Mouse (Mus musculus) midbrain, embryonic 16.5 days (tissue): Measurements from ENCODE around the gene Cpt1c. TPM values are rescaled to one million over a fixed set of nuclear protein-coding genes. Genes with fewer than 3 reads are reported as not detected.

ENCODE experiments used
- ATAC-seq: fragments of 200-750 bp; cut with Nextera tagmentation; 2 replicates; pipeline ENCODE4 v1.8.0; 2017; ENCODE audit warnings: moderate TSS enrichment
- H3K27ac ChIP-seq: fragments of 300-500 bp; sonication (generic); 2 replicates; pipeline ENCODE4 v1.5.1; 2014; ENCODE audit warnings: mild to moderate bottlenecking, low read length, mixed read lengths
- H3K27me3 ChIP-seq: fragments of 300-500 bp; sonication (generic); 2 replicates; pipeline ENCODE4 v1.6.1; 2014; ENCODE audit warnings: low read depth, low read length, mixed read lengths; ENCODE audit not compliant: control insufficient read depth, insufficient read depth
- H3K36me3 ChIP-seq: fragments of 300-500 bp; sonication (generic); 2 replicates; pipeline ENCODE4 v1.6.1; 2014; ENCODE audit warnings: mild to moderate bottlenecking, low read length, moderate library complexity, mixed read lengths; ENCODE audit not compliant: control insufficient read depth, insufficient read depth
- H3K4me1 ChIP-seq: fragments of 300-500 bp; sonication (generic); 2 replicates; pipeline ENCODE4 v1.6.1; 2014; ENCODE audit warnings: mild to moderate bottlenecking, low read length, mixed read lengths; ENCODE audit not compliant: control insufficient read depth, insufficient read depth
- H3K4me2 ChIP-seq: fragments of 300-500 bp; sonication (generic); 2 replicates; pipeline ENCODE4 v1.6.1; 2014; ENCODE audit warnings: mild to moderate bottlenecking, low read length, mixed read lengths
- H3K4me3 ChIP-seq: fragments of 300-500 bp; sonication (generic); 2 replicates; pipeline ENCODE4 v1.5.1; 2014; ENCODE audit warnings: low read depth, mild to moderate bottlenecking, low read length, moderate library complexity, mixed read lengths
- H3K9ac ChIP-seq: fragments of 300-500 bp; sonication (generic); 2 replicates; pipeline ENCODE4 v1.6.1; 2014; ENCODE audit warnings: low read depth, low read length, mixed read lengths
- H3K9me3 ChIP-seq: fragments of 300-500 bp; sonication (generic); replicated peaks from 2 replicates; pipeline ENCODE4 v1.6.1; 2014; ENCODE audit warnings: mild to moderate bottlenecking, low read length, mixed read lengths; ENCODE audit not compliant: control insufficient read depth, poor library complexity, severe bottlenecking
- WGBS: fragments of 180-500 bp; shearing (Covaris S2); extraction: QIAGEN DNeasy Blood & Tissue Kit; methylation state at CpG from one replicate; pipeline ENCODE4 v1.1.7; 2014; 5-methylcytosine and 5-hydroxymethylcytosine counted together
- polyA plus RNA-seq: library from polyadenylated mRNA; unstranded; fragments of >200 nt; fragmentation: Nextera tagmentation; extraction: Ambion mirVana; gene quantifications from 2 replicates; pipeline ENCODE4 v1.2.1, GENCODE M21; 2015

Cpt1c gene
- polyA plus RNA-seq, 1 experiment from 2014 or later = 63.1 TPM

DNA sequence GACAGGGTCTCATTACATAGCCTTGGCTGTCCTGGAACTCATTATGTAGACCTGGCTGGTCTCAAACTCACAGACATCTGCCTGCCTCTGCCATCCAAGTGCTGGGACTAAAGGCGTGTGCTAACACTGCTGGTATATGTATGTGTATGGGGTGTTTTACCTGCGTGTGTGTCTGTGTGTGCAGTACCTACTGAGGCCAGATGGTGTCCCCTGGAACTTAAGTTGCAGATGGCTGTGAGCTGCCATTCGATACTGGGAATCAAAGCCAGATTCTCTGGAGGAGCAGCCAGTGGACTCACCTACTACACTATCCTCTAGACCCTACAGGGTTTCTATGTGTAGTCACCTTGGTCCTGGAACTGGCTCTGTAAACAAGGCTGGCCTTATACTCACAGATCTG is 49.2 kb downstream of the Cpt1c start:
- Histone ChIP-seq H3K4me1 (peaks cover 16% of the 10 kb centered on the region), H3K27me3 (no peaks in the 10 kb centered on the region), H3K9ac (no peak overlapping the region), H3K4me2 (no peak overlapping the region), H3K27ac (no peak overlapping the region), H3K36me3 (peaks cover 8% of the 10 kb centered on the region), H3K4me3 (no peak overlapping the region), H3K9me3 (no peaks in the 10 kb centered on the region)
- ATAC-seq = no peak
- WGBS = 57% methylated on average over 3 of the region's 3 CpGs

DNA sequence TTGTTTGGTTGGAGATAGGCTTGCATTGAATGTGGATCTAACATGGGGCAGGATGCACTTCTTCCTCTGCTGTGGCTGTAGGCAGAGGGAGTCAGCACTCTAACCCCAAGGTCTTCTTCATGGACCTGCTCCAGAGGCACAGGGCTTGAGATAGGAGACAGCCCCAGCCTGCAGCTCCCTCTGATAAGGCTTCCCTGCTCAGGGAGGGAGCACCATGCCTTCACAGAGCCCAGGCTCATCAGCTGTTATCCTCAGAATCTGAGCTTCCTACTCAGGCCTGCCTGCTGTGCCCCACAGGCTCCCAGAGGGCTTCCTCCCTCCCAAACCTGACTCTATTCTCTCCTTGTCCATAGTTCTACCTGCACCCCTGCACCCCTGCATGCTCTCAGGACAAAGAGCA is 52.1 kb downstream of the Cpt1c start:
- no peak for ATAC-seq
- H3K9ac ChIP-seq = no peak overlapping the region
- H3K4me2 ChIP-seq = no peak overlapping the region
- H3K27ac ChIP-seq = no peak overlapping the region
- peaks cover 8% of the 10 kb centered on the region for H3K36me3 ChIP-seq
- peaks cover under 1% of the 10 kb centered on the region for H3K4me1 ChIP-seq
- H3K4me3 ChIP-seq = no peak overlapping the region
- H3K9me3 ChIP-seq = no peaks in the 10 kb centered on the region
- no peaks in the 10 kb centered on the region for H3K27me3 ChIP-seq

- no peaks in the 10 kb centered on the region for H3K4me1 ChIP-seq
- H3K27ac ChIP-seq = no peak overlapping the region
- H3K27me3 ChIP-seq = no peaks in the 10 kb centered on the region
- H3K4me3 ChIP-seq = no peak overlapping the region
- ATAC-seq = no peak
- H3K4me2 ChIP-seq = no peak overlapping the region
- H3K36me3 ChIP-seq = peaks cover 5% of the 10 kb centered on the region; the same call in 1 of the 2 replicates
- 88% methylated on average over 5 of the region's 5 CpGs for WGBS
- H3K9me3 ChIP-seq = no peaks in the 10 kb centered on the region
- no peak overlapping the region for H3K9ac ChIP-seq
These were observed 55.5 kb downstream of the Cpt1c start for GRCm38 (mm10) chr7:44919127-44919526.

GRCm38 (mm10) chr7:44918219-44918618 is 56.4 kb downstream of the Cpt1c start:
- WGBS = 91% methylated on average over 3 of the region's 3 CpGs
- Histone ChIP-seq H3K9ac (no peak overlapping the region), H3K36me3 (peaks cover 8% of the 10 kb centered on the region; the same call in 1 of the 2 replicates), H3K27me3 (no peaks in the 10 kb centered on the region), H3K9me3 (no peaks in the 10 kb centered on the region), H3K4me1 (no peaks in the 10 kb centered on the region), H3K4me3 (no peak overlapping the region), H3K4me2 (no peak overlapping the region), H3K27ac (no peak overlapping the region)
- no peak for ATAC-seq

DNA sequence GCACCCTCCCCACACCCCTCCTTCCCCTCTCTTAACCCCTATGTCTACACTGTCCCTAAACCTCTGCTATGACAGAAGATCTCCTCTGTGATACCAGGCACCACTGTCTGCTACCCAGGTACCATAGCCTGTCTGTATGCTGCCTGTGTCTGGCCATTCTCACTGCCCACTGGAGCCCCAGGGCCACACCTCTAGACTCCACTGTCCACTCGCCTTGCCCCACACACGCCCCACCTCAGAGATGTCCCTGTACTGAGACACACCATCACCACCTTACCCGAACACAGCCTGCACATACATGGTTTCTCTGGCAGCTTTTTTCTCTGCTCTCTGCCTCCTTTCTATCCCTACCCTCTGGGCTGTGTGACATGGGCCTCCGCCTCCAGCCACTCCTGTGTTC is 57.8 kb downstream of the Cpt1c start:
- no peak overlapping the region for H3K4me2 ChIP-seq
- no peaks in the 10 kb centered on the region for H3K4me1 ChIP-seq
- no peaks in the 10 kb centered on the region for H3K9me3 ChIP-seq
- ATAC-seq = 0 out of 2 replicates have a peak, but pooled peaks have one; percentile 9
- H3K36me3 ChIP-seq = peaks cover 8% of the 10 kb centered on the region; the same call in 1 of the 2 replicates
- H3K9ac ChIP-seq = no peak overlapping the region
- H3K4me3 ChIP-seq = no peak overlapping the region
- WGBS = 94% methylated on average over 4 of the region's 4 CpGs
- no peak overlapping the region for H3K27ac ChIP-seq
- H3K27me3 ChIP-seq = no peaks in the 10 kb centered on the region

DNA sequence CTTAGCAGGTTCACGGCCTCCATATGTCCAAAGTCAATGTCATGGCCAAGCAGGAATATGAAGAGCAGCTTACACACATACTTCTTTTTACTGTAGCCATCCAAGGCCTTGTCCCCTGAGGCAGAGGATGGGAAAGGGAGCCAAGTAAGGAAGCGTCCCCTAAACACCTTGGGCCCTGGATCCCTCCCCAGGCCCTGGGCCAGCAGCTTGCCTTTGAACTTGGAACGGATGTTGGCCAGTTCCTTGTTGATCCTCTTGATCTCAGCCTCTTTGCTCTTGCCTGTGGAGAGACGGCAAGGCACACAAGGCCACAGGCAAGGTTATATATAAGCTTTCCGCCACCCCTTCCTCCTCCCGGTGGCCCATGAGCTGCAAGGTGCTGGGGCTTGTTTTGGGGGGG is 58.5 kb downstream of the Cpt1c start:
- H3K9ac ChIP-seq = no peak overlapping the region
- H3K4me3 ChIP-seq = no peak overlapping the region
- H3K4me2 ChIP-seq = no peak overlapping the region
- no peak overlapping the region for H3K27ac ChIP-seq
- no peaks in the 10 kb centered on the region for H3K4me1 ChIP-seq
- no peaks in the 10 kb centered on the region for H3K9me3 ChIP-seq
- no peaks in the 10 kb centered on the region for H3K27me3 ChIP-seq
- no peak for ATAC-seq
- 93% methylated on average over 6 of the region's 6 CpGs for WGBS
- H3K36me3 ChIP-seq = peaks cover 10% of the 10 kb centered on the region; the same call in 1 of the 2 replicates

- no peak overlapping the region for H3K27ac ChIP-seq
- H3K4me1 ChIP-seq = no peaks in the 10 kb centered on the region
- ATAC-seq = no peak
- H3K4me2 ChIP-seq = no peak overlapping the region
- H3K27me3 ChIP-seq = no peaks in the 10 kb centered on the region
- no peak overlapping the region for H3K9ac ChIP-seq
- peaks cover 10% of the 10 kb centered on the region; the same call in 1 of the 2 replicates for H3K36me3 ChIP-seq
- WGBS = 93% methylated on average over 9 of the region's 9 CpGs
- no peak overlapping the region for H3K4me3 ChIP-seq
- no peaks in the 10 kb centered on the region for H3K9me3 ChIP-seq
These were observed 59.3 kb downstream of the Cpt1c start for GRCm38 (mm10) chr7:44915314-44915713.

- ATAC-seq = no peak
- Histone ChIP-seq H3K4me1 (no peaks in the 10 kb centered on the region), H3K9me3 (no peaks in the 10 kb centered on the region), H3K27ac (no peak overlapping the region), H3K27me3 (no peaks in the 10 kb centered on the region), H3K4me2 (no peak overlapping the region), H3K4me3 (no peak overlapping the region), H3K36me3 (peaks cover 11% of the 10 kb centered on the region), H3K9ac (no peak overlapping the region)
- 82% methylated on average over 2 of the region's 2 CpGs for WGBS
These were observed 60.3 kb downstream of the Cpt1c start for GRCm38 (mm10) chr7:44914396-44914795.
